Mouse (Mus musculus) ES-E14 (cell line): ENCODE measurements around the gene Hoxd10.

Experiments used
- CHD2 ChIP-seq: IDR thresholded peaks from 2 replicates; pipeline ENCODE4 v1.6.1; 2014; ENCODE audit warnings: mild to moderate bottlenecking, low read depth, low read length, inconsistent platforms
- HCFC1 ChIP-seq: IDR thresholded peaks from 2 replicates; pipeline ENCODE4 v1.6.1; 2012; ENCODE audit warnings: low read length, inconsistent platforms, borderline replicate concordance; ENCODE audit not compliant: insufficient read depth
- MAFK ChIP-seq: IDR thresholded peaks from 2 replicates; pipeline ENCODE4 v1.6.1; 2014; ENCODE audit warnings: mild to moderate bottlenecking, low read depth, low read length, inconsistent platforms; ENCODE audit not compliant: insufficient read depth
- ZNF384 ChIP-seq: IDR thresholded peaks from 2 replicates; pipeline ENCODE4 v1.6.1; 2012; ENCODE audit warnings: low read depth, low read length, inconsistent platforms

DNA sequence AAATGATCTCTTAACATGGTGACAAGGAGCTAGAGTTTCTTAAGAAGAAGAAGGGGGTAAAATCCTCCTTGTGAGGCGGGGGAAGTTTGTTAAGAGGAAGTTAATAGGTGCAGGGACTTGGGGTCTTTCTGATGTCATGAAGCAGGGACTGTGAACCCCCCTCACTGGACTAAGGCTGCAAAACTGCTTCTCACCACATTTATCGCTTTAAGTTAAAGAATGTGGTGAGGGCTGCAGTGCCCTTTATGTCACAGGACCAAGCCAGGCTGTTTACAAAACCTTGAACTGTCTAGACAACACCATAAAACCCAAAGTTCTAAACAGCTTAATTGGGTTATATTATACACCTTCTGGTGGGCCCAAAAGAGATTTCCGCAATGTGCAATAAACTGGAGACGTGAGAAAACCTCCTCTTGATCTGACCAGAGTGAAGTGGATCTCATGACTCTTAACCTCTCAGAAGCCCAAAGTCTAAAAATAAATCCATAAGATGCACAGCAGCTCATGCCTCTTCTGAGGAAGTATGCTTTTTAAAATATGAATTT, 6.6 kb upstream of the Hoxd10 start:
- TF ChIP-seq CHD2 (no peak), HCFC1 (no peak), MAFK (no peak), ZNF384 (no peak)
